Mouse (Mus musculus) lung, embryonic 14.5 days (tissue): ENCODE measurements around the gene Ablim1. TPM values are rescaled to one million over a fixed set of nuclear protein-coding genes. Genes with fewer than 3 reads are reported as not detected.

Experiments used
- ATAC-seq: fragments of 200-750 bp; cut with Nextera tagmentation; 2 replicates; pipeline ENCODE4 v1.8.0; 2017; ENCODE audit warnings: mild to moderate bottlenecking, moderate TSS enrichment, moderate library complexity; ENCODE audit not compliant: insufficient read depth
- DNase-seq: peaks from one replicate; pipeline ENCODE4 v3.0.0-alpha.2; 2015
- H3K27ac ChIP-seq: fragments of 300-500 bp; sonication (generic); 2 replicates; pipeline ENCODE4 v1.5.1; 2014; ENCODE audit warnings: low read depth, mild to moderate bottlenecking, moderate library complexity
- H3K27me3 ChIP-seq: fragments of 300-500 bp; sonication (generic); 2 replicates; pipeline ENCODE4 v1.6.1; 2014; ENCODE audit warnings: low read length, control low read depth; ENCODE audit not compliant: insufficient read depth
- H3K36me3 ChIP-seq: fragments of 300-500 bp; sonication (generic); 2 replicates; pipeline ENCODE4 v1.6.1; 2014; ENCODE audit warnings: control low read depth; ENCODE audit not compliant: insufficient read depth
- H3K4me1 ChIP-seq: fragments of 300-500 bp; sonication (generic); 2 replicates; pipeline ENCODE4 v1.6.1; 2014; ENCODE audit warnings: antibody characterized with exemption, control low read depth; ENCODE audit not compliant: insufficient read depth
- H3K4me2 ChIP-seq: fragments of 300-500 bp; sonication (generic); 2 replicates; pipeline ENCODE4 v1.6.1; 2014; ENCODE audit warnings: mild to moderate bottlenecking
- H3K4me3 ChIP-seq: fragments of 300-500 bp; sonication (generic); 2 replicates; pipeline ENCODE4 v1.5.1; 2014; ENCODE audit warnings: low read depth, low read length
- H3K9ac ChIP-seq: fragments of 300-500 bp; sonication (generic); 2 replicates; pipeline ENCODE4 v1.6.1; 2014
- H3K9me3 ChIP-seq: fragments of 300-500 bp; sonication (generic); 2 replicates; pipeline ENCODE4 v1.6.1; 2016; ENCODE audit warnings: low read depth, low read length, control low read depth
- CTCF ChIP-seq: IDR thresholded peaks from 2 replicates; pipeline ENCODE4 v1.5.1; 2016; ENCODE audit warnings: antibody characterized with exemption, low read depth
- WGBS: fragments of 180-500 bp; shearing (Covaris S2); extraction: QIAGEN DNeasy Blood & Tissue Kit; methylation state at CpG from one replicate; pipeline ENCODE4 v1.1.7; 2014; 5-methylcytosine and 5-hydroxymethylcytosine counted together
- polyA plus RNA-seq: library from polyadenylated mRNA; unstranded; fragments of >200 nt; fragmentation: Nextera tagmentation; extraction: Ambion mirVana; gene quantifications from 2 replicates; pipeline ENCODE4 v1.2.1, GENCODE M21; 2014

Ablim1 gene
- polyA plus RNA-seq, 1 experiment from 2014 or later: 39.9 TPM

DNA sequence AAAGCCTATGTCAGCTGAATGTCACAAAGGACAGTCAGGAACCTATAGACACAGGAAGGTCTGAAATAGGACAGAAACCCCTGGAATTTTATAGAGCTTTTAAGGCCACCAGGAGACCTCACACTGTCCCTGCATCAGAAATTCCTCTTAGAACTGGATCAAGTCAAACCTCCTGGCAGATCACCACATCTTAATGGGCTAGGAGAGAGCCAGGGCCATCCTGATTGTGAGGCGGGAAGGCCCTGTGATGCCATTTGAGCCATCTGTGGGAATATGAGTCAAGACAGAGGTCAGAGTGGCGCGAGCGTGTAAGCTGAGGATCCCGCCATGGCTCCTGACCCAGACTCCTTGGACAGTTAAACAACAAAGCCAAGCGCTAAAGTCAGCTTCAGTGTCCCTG is 133.4 kb downstream of the Ablim1 start:
- Histone ChIP-seq H3K27ac (no peak overlapping the region; the same call in 1 of the 2 replicates), H3K27me3 (no peaks in the 10 kb centered on the region), H3K9me3 (no peaks in the 10 kb centered on the region), H3K4me1 (no peaks in the 10 kb centered on the region), H3K9ac (no peak overlapping the region), H3K4me3 (no peak overlapping the region), H3K4me2 (no peak overlapping the region), H3K36me3 (no peaks in the 10 kb centered on the region)
- no peak for ATAC-seq
- TF ChIP-seq CTCF: no peak
- no peak for DNase-seq
- WGBS: 80% methylated on average over 6 of the region's 6 CpGs

DNA sequence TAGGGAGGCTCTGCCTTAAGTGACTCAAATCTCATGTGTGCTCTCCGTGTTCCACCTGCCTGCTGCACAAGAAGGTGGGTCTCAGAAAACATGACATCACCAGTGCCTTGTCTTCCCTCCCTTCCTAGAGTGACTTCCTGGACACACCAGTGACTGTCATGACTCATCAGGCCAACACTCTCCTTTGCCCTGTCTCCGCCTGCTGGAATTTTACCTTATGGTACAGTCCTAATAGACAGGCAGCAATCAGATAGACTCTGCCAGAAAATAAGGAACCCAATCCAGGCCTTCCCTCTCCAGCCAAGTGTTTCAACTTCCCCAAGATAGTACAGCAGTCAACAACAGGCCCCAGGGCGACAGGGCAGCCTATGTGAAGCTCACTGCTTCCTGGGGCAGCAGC is 133.8 kb downstream of the Ablim1 start:
- DNase-seq: no peak
- H3K4me3 ChIP-seq: no peak overlapping the region
- H3K9me3 ChIP-seq: no peaks in the 10 kb centered on the region
- ATAC-seq: no peak
- no peak overlapping the region for H3K9ac ChIP-seq
- no peaks in the 10 kb centered on the region for H3K4me1 ChIP-seq
- no peak for TF ChIP-seq CTCF
- no peaks in the 10 kb centered on the region for H3K36me3 ChIP-seq
- WGBS: 77% methylated on average over 3 of the region's 3 CpGs
- H3K27ac ChIP-seq: no peak overlapping the region; the same call in 1 of the 2 replicates
- H3K27me3 ChIP-seq: no peaks in the 10 kb centered on the region
- no peak overlapping the region for H3K4me2 ChIP-seq

DNA sequence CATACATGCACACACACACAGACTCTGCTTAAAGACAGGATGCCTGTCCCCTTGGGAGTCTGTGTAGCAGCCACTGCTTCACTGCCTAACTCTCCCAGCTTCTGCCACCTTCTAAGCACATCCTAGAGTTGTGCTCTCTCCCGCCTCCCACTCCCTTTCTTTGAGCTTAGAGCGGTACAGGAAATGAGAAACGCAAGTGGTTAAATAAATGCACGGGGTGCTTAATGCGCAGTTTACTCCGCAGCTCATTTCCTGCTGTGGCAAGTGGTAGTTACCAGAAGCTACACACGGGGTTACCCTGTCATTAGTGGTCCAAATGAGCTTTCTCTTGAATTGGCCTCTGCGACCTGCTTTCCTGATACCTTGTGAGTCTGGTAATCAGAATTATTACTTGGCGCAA is 134.4 kb downstream of the Ablim1 start:
- H3K9me3 ChIP-seq: no peaks in the 10 kb centered on the region
- no peaks in the 10 kb centered on the region for H3K4me1 ChIP-seq
- H3K36me3 ChIP-seq: no peaks in the 10 kb centered on the region
- no peaks in the 10 kb centered on the region for H3K27me3 ChIP-seq
- 63% methylated on average over 9 of the region's 9 CpGs for WGBS
- ATAC-seq (no peak), DNase-seq (no peak)
- H3K4me2 ChIP-seq: no peak overlapping the region
- no peak overlapping the region for H3K4me3 ChIP-seq
- H3K9ac ChIP-seq: no peak overlapping the region
- no peak overlapping the region for H3K27ac ChIP-seq
- no peak for TF ChIP-seq CTCF

DNA sequence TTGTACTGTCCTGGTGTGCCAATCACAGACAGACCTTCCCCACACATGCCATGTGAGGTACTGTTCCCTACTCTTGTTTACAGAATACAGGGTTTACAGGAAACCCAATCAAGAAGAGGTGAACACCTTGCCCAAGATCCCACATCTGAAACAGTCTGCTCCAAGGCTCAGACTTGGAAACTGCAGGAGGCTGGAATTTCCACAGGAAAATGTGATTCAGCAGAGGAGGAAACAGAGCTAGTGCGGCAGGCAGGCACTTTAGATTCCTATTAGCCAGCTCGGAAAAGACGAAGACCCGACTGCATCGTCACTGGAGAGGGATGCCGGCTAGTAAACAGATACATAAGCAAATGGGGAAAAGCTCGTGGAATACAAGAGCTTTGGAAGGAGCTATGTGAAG is 135.4 kb downstream of the Ablim1 start:
- DNase-seq (no peak), ATAC-seq (no peak)
- H3K27me3 ChIP-seq: no peaks in the 10 kb centered on the region
- WGBS: 72% methylated on average over 7 of the region's 7 CpGs
- H3K4me1 ChIP-seq: 0 out of 2 replicates have a peak, but pooled peaks cover 5% of the 10 kb centered on the region
- H3K36me3 ChIP-seq: no peaks in the 10 kb centered on the region
- no peak overlapping the region for H3K9ac ChIP-seq
- H3K27ac ChIP-seq: no peak overlapping the region
- H3K4me2 ChIP-seq: no peak overlapping the region
- no peaks in the 10 kb centered on the region for H3K9me3 ChIP-seq
- no peak for TF ChIP-seq CTCF
- no peak overlapping the region for H3K4me3 ChIP-seq

DNA sequence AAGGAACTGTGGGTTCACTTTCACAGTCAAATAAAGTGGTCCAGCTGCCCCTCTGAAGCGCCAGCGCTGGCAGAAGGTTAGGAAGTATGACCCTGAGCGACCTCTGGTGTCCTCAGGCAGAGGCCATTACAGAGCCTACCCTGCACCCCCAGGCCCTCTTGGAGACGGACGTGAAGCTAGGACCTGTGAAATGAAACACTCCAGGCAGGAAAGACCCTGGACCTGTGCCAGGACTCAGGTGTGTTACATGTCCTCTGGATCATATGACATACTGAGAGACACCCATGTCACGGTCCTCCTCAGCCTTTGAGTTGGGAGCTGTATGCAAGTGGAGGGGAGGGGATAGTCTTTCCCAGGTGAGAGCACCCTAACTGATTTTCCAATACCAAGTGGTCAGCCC is 137.4 kb downstream of the Ablim1 start:
- Histone ChIP-seq H3K27me3 (no peaks in the 10 kb centered on the region), H3K36me3 (no peaks in the 10 kb centered on the region), H3K27ac (no peak overlapping the region), H3K4me1 (0 out of 2 replicates have a peak, but pooled peaks cover 7% of the 10 kb centered on the region), H3K9me3 (no peaks in the 10 kb centered on the region), H3K4me3 (no peak overlapping the region), H3K4me2 (no peak overlapping the region), H3K9ac (no peak overlapping the region)
- 59% methylated on average over 6 of the region's 6 CpGs for WGBS
- no peak for TF ChIP-seq CTCF
- DNase-seq (no peak), ATAC-seq (no peak)

DNA sequence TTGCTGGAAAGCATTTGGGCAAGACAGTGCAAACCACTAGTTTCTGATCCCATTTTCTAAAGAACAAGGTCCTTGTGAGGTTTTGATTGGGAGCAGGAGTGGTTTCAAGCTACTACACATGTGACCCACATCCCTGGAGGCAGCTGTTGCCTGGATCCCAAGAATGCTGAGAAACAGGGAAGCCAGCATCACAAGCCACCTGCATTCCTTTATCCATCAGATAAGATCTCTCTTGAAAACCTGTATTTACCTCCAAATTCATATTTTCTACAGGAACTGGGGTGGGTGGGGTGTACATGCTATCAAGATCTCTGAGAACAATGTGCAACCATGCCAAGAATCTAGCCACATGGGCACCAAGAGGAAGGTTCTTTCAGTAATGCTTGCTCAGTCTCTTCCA is 139.6 kb downstream of the Ablim1 start:
- no peak for DNase-seq
- TF ChIP-seq CTCF: no peak
- no peak for ATAC-seq
- no peaks in the 10 kb centered on the region for H3K9me3 ChIP-seq
- H3K9ac ChIP-seq: no peak overlapping the region
- H3K4me3 ChIP-seq: no peak overlapping the region
- no peaks in the 10 kb centered on the region for H3K36me3 ChIP-seq
- no peak overlapping the region for H3K27ac ChIP-seq
- H3K27me3 ChIP-seq: no peaks in the 10 kb centered on the region
- H3K4me1 ChIP-seq: 0 out of 2 replicates have a peak, but pooled peaks cover 7% of the 10 kb centered on the region
- H3K4me2 ChIP-seq: no peak overlapping the region

DNA sequence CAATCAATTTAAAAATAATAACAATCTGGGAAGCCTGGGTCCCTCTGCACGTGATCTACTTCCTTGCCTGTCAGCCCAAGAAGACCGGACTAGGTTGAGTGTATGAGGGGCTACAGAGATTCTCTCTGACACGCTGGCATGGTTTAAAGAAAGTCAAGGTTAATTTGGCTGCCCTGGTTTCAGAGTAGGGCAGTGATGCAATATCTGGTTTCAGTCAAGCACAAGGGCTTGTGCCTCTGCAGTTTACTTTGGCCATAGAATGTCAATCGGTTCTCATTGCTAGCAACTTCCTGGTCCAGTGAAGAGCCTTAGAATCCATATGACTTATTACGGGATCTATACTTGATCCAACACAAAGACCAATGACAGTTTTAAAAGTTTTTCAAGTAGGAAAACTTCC is 140.2 kb downstream of the Ablim1 start:
- TF ChIP-seq CTCF: no peak
- ATAC-seq (no peak), DNase-seq (no peak)
- Histone ChIP-seq H3K27ac (peak overlapping the region; percentile 18; the same call in 1 of the 2 replicates), H3K36me3 (no peaks in the 10 kb centered on the region), H3K4me3 (no peak overlapping the region), H3K27me3 (no peaks in the 10 kb centered on the region), H3K4me2 (no peak overlapping the region), H3K9me3 (no peaks in the 10 kb centered on the region), H3K4me1 (0 out of 2 replicates have a peak, but pooled peaks cover 7% of the 10 kb centered on the region), H3K9ac (no peak overlapping the region)
- 68% methylated on average over 5 of the region's 5 CpGs for WGBS

DNA sequence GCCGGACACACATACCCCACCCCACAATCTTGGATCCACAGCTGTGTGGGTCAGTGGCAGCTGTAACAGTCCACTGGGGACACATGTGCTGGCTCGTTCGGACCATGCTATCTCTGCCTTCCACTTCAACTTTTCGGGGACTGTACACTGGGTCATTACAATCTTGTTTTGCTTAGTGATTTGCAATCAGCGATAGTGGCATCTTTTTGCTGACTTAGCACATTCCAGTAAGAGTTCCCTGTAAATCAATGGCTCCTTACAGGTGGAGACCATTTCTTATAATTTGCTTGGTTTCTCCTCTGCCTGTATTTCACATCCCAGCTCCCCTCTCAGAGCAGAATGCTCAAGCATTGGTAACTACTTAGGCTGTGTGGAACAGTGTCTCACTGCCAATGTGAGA is 140.7 kb downstream of the Ablim1 start:
- WGBS: 73% methylated on average over 5 of the region's 5 CpGs
- no peaks in the 10 kb centered on the region for H3K27me3 ChIP-seq
- no peaks in the 10 kb centered on the region for H3K9me3 ChIP-seq
- 0 out of 2 replicates have a peak, but pooled peaks cover 7% of the 10 kb centered on the region for H3K4me1 ChIP-seq
- no peaks in the 10 kb centered on the region for H3K36me3 ChIP-seq
- DNase-seq (no peak), ATAC-seq (no peak)
- H3K4me3 ChIP-seq: no peak overlapping the region
- no peak overlapping the region for H3K9ac ChIP-seq
- no peak overlapping the region for H3K27ac ChIP-seq
- H3K4me2 ChIP-seq: no peak overlapping the region
- no peak for TF ChIP-seq CTCF
